Mouse (Mus musculus) lung, embryonic 15.5 days (tissue): Measurements from ENCODE around the gene Kif5c. TPM values are rescaled to one million over a fixed set of nuclear protein-coding genes. Genes with fewer than 3 reads are reported as not detected.

Experiments used
- ATAC-seq: fragments of 200-750 bp; cut with Nextera tagmentation; 2 replicates; pipeline ENCODE4 v1.8.0; 2017; ENCODE audit warnings: moderate number of reproducible peaks, borderline replicate concordance; ENCODE audit not compliant: low FRiP score, low TSS enrichment; ENCODE audit errors: extremely low read depth
- H3K27ac ChIP-seq: fragments of 300-500 bp; sonication (generic); 2 replicates; pipeline ENCODE4 v1.5.1; 2015; ENCODE audit warnings: moderate library complexity, mild to moderate bottlenecking, inconsistent platforms
- H3K27me3 ChIP-seq: fragments of 300-500 bp; sonication (generic); 2 replicates; pipeline ENCODE4 v1.6.1; 2015; ENCODE audit warnings: inconsistent platforms
- H3K36me3 ChIP-seq: fragments of 300-500 bp; sonication (generic); 2 replicates; pipeline ENCODE4 v1.6.1; 2015; ENCODE audit warnings: inconsistent platforms
- H3K4me1 ChIP-seq: fragments of 300-500 bp; sonication (generic); 2 replicates; pipeline ENCODE4 v1.6.1; 2015; ENCODE audit warnings: inconsistent platforms
- H3K4me2 ChIP-seq: fragments of 300-500 bp; sonication (generic); 2 replicates; pipeline ENCODE4 v1.6.1; 2015; ENCODE audit warnings: inconsistent platforms, mild to moderate bottlenecking, moderate library complexity
- H3K4me3 ChIP-seq: fragments of 300-500 bp; sonication (generic); 2 replicates; pipeline ENCODE4 v1.5.1; 2015; ENCODE audit warnings: mild to moderate bottlenecking, inconsistent platforms
- H3K9ac ChIP-seq: fragments of 300-500 bp; sonication (generic); 2 replicates; pipeline ENCODE4 v1.6.1; 2015; ENCODE audit warnings: inconsistent platforms
- H3K9me3 ChIP-seq: fragments of 300-500 bp; sonication (generic); 2 replicates; pipeline ENCODE4 v1.6.1; 2016; ENCODE audit warnings: inconsistent platforms
- WGBS: fragments of 180-500 bp; shearing (Covaris S2); methylation state at CpG from one replicate; pipeline ENCODE4 v1.1.7; 2015; 5-methylcytosine and 5-hydroxymethylcytosine counted together
- polyA plus RNA-seq: library from polyadenylated mRNA; unstranded; fragments of >200 nt; fragmentation: Nextera tagmentation; extraction: Ambion mirVana; gene quantifications from 2 replicates; pipeline ENCODE4 v1.2.1, GENCODE M21; 2015

The Kif5c gene
- polyA plus RNA-seq, 1 experiment from 2014 or later = 1.2 TPM

GRCm38 (mm10) chr2:49678386-49678785 lies 59.3 kb downstream of the Kif5c start:
- no peak overlapping the region for H3K27ac ChIP-seq

DNA sequence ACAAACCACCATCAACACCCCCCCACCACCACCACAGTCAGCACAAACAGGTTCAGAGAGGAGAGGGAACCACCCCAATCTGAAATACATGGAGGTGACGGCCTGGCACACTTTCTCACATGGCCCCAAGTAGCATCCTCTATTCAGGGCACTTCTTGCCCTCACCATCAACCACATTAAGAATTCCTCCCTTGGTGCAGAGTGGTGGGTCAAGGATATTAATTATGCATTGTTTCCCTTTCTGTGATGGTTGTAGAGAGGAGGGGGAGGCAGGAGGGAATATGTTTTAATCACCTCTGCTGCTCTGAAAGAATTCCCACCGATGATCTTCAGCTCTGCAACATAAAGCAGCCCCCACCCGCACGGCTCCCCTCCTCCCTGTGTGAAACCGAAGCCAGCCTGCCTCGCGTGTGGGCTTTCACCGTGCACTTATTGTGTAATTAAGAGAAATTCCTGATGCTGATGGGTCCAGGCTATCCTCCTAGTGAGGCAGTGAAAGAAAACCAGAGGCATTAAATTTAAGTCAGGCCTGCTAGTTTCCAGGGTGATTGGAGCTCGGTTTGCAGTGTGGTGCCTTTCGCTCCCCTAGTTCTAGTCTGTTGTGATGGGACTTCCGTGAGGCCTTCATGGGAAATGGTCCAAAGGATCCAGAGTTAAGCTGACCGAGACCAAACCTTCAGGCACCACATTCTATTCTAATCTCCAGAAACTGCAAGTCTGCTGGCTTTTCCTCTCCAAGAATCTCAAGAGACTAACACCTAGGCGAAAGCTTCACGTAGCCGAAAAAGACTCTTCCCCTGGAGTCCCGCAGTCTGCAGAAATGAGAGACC lies 60.3 kb downstream of the Kif5c start:
- ATAC-seq = no peak
- H3K9me3 ChIP-seq = no peaks in the 10 kb centered on the region

More at GRCm38 (mm10) chr2:49678386-49678785, 59.3 kb downstream of the Kif5c start:
- no peaks in the 10 kb centered on the region for H3K4me1 ChIP-seq
- H3K9me3 ChIP-seq = no peaks in the 10 kb centered on the region
- 67% methylated on average over 7 of the region's 7 CpGs for WGBS
- H3K27me3 ChIP-seq = no peaks in the 10 kb centered on the region
- ATAC-seq = no peak
- H3K9ac ChIP-seq = no peak overlapping the region
- no peak overlapping the region for H3K4me2 ChIP-seq
- H3K36me3 ChIP-seq = no peaks in the 10 kb centered on the region
- no peak overlapping the region for H3K4me3 ChIP-seq

GRCm38 (mm10) chr2:49682754-49683153 lies 63.7 kb downstream of the Kif5c start:
- no peaks in the 10 kb centered on the region for H3K27me3 ChIP-seq
- ATAC-seq = no peak
- no peak overlapping the region for H3K9ac ChIP-seq
- WGBS = 83% methylated on average over 6 of the region's 6 CpGs
- no peaks in the 10 kb centered on the region for H3K4me1 ChIP-seq
- no peak overlapping the region for H3K4me3 ChIP-seq
- H3K4me2 ChIP-seq = no peak overlapping the region
- no peak overlapping the region for H3K27ac ChIP-seq
- no peaks in the 10 kb centered on the region for H3K9me3 ChIP-seq
- H3K36me3 ChIP-seq = no peaks in the 10 kb centered on the region

More for the DNA sequence above, 60.3 kb downstream of the Kif5c start:
- WGBS = 80% methylated on average over 16 of the region's 16 CpGs
- Histone ChIP-seq H3K27ac (no peak overlapping the region), H3K4me3 (no peak overlapping the region), H3K4me1 (no peaks in the 10 kb centered on the region), H3K9ac (no peak overlapping the region), H3K4me2 (no peak overlapping the region), H3K36me3 (no peaks in the 10 kb centered on the region), H3K27me3 (no peaks in the 10 kb centered on the region)

- no peak for ATAC-seq
- no peaks in the 10 kb centered on the region for H3K27me3 ChIP-seq
- H3K27ac ChIP-seq = no peak overlapping the region
- H3K36me3 ChIP-seq = no peaks in the 10 kb centered on the region
- no peak overlapping the region for H3K4me3 ChIP-seq
- H3K9me3 ChIP-seq = no peaks in the 10 kb centered on the region
- H3K4me1 ChIP-seq = no peaks in the 10 kb centered on the region
- 84% methylated on average over 2 of the region's 2 CpGs for WGBS
- H3K4me2 ChIP-seq = no peak overlapping the region
- H3K9ac ChIP-seq = no peak overlapping the region
These were observed 65.7 kb downstream of the Kif5c start for GRCm38 (mm10) chr2:49684808-49685207.

DNA sequence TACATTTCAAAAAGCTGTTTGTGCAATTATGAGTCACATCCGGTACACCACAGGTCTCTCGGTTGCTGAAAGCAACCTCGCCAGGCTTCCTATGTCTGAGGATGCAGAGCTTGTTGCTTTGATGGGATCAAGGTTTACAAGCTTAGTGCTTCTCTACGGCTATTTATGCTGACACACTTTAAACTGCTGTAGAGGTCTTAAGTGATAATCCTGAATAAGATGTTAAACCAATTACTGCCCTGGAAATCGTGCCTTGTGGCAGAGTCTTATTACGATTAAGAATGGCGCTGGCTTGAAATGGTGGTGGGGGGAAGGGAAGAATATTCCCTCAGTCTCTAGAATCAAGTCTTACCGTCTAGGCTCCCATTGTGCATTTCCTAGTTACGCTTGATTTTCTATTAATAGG lies 71.3 kb downstream of the Kif5c start:
- H3K36me3 ChIP-seq = no peaks in the 10 kb centered on the region
- no peak overlapping the region for H3K4me2 ChIP-seq
- no peaks in the 10 kb centered on the region for H3K27me3 ChIP-seq
- no peak for ATAC-seq
- no peak overlapping the region for H3K27ac ChIP-seq
- H3K9me3 ChIP-seq = no peaks in the 10 kb centered on the region
- no peaks in the 10 kb centered on the region for H3K4me1 ChIP-seq
- H3K9ac ChIP-seq = no peak overlapping the region
- no peak overlapping the region for H3K4me3 ChIP-seq
- 78% methylated on average over 9 of the region's 9 CpGs for WGBS

DNA sequence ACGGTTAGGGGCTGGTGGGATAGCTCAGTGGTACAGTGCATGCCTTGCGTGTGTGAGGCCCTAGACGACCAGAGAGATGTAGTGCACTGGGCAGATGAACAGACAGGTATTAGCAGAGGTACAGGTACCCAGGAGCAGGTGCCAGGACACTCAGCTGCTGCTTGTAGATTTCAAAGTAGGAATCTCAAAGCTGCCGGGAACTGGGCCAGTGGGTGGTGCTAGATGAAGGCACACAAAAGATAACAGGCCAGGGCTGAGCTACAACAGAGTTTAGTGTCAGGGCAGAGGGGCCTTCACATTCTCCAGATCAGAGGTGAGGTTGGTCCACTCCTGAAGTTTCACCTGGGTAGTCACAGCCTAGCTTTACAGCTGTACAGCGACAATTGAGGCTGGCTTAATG lies 72.3 kb downstream of the Kif5c start:
- Histone ChIP-seq H3K4me3 (no peak overlapping the region), H3K9ac (no peak overlapping the region), H3K36me3 (no peaks in the 10 kb centered on the region), H3K9me3 (no peaks in the 10 kb centered on the region), H3K4me2 (no peak overlapping the region), H3K27ac (no peak overlapping the region), H3K4me1 (no peaks in the 10 kb centered on the region), H3K27me3 (no peaks in the 10 kb centered on the region)
- ATAC-seq = no peak
- 63% methylated on average over 5 of the region's 5 CpGs for WGBS

DNA sequence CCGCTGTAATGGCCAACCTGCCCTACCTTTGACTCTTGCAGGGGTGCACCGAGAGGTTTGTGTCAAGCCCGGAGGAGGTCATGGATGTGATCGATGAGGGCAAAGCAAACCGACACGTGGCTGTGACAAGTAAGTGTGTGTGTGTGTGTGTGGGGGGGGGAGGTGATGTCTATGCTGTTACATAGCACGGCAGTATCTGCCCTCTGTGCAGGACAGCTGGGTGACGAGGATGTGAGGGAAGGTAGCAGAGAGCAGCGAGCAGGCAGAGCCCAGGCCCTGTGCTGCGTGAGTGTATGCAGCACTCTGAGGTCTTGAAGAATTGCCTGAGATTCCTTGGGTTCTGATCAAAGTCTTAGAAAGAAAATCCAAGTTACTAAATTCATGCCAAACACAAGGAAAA lies 75.6 kb downstream of the Kif5c start:
- Histone ChIP-seq H3K4me2 (no peak overlapping the region), H3K4me1 (no peaks in the 10 kb centered on the region), H3K27me3 (no peaks in the 10 kb centered on the region), H3K4me3 (no peak overlapping the region), H3K27ac (no peak overlapping the region), H3K9me3 (no peaks in the 10 kb centered on the region), H3K36me3 (no peaks in the 10 kb centered on the region), H3K9ac (no peak overlapping the region)
- 60% methylated on average over 10 of the region's 10 CpGs for WGBS
- no peak for ATAC-seq

GRCm38 (mm10) chr2:49695461-49695860 lies 76.4 kb downstream of the Kif5c start:
- ATAC-seq = no peak
- H3K4me1 ChIP-seq = no peaks in the 10 kb centered on the region

DNA sequence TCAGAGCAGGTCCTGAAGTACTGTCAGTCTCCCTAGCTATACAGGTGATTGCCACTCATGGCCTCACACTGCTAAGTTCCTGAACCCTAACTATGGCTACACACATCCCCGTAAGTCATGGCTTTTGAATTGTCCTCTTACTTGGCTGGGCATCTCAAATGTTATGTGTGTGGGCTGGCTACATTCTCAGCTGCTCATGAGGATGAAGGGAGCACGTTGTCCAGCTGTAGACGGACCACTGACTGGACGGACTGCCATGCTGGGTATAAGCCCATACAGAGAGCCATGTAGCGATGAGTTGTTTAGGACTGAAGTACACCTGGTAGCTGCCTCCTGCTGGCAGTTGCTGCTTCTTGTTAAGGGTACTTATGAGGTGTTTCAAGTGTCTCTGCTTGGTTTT lies 79.8 kb downstream of the Kif5c start:
- no peaks in the 10 kb centered on the region for H3K9me3 ChIP-seq
- H3K9ac ChIP-seq = no peak overlapping the region
- no peaks in the 10 kb centered on the region for H3K36me3 ChIP-seq
- no peak overlapping the region for H3K27ac ChIP-seq
- H3K4me3 ChIP-seq = no peak overlapping the region
- ATAC-seq = no peak
- no peaks in the 10 kb centered on the region for H3K4me1 ChIP-seq
- H3K27me3 ChIP-seq = no peaks in the 10 kb centered on the region
- 90% methylated on average over 5 of the region's 5 CpGs for WGBS
- no peak overlapping the region for H3K4me2 ChIP-seq

More at GRCm38 (mm10) chr2:49695461-49695860, 76.4 kb downstream of the Kif5c start:
- H3K4me3 ChIP-seq = no peak overlapping the region
- H3K9me3 ChIP-seq = no peaks in the 10 kb centered on the region
- 90% methylated on average over 3 of the region's 3 CpGs for WGBS
- H3K4me2 ChIP-seq = no peak overlapping the region
- H3K27ac ChIP-seq = no peak overlapping the region
- no peaks in the 10 kb centered on the region for H3K36me3 ChIP-seq
- no peaks in the 10 kb centered on the region for H3K27me3 ChIP-seq
- H3K9ac ChIP-seq = no peak overlapping the region

DNA sequence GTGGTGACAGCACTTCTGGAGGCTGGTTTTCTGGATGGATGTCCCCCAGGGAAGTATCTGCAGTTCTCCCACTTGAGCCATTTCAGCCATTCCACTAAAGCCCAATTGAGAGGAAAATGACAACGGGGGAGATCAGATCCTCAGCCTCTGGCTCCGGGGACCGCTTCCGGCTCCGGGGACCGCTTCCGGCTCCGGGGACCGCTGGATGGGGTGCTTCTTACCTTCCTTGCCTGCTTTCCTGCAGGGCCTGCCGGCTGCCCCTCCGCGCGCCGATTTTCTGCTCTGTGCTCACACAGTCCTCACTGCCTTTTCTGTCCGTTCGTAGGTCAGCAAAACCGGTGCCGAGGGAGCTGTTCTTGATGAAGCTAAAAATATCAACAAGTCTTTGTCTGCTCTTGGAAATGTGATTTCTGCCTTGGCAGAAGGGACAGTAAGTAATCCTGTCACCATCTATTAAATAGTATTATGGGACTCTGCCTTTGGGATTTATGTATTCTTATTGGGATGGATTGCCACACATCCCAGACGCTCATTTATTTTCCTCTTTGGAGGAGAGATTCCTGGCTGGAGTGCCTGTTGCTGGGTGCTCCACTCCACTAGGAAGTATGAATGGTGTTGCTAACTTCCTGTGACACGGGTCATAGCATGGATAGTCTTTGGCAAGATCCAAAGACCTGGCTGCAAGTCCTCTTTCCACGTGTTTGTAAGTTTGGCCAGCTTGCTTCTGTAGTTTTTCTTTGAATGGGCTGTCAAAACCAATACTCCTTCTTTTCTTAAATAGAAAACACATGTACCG lies 81.3 kb downstream of the Kif5c start:
- Histone ChIP-seq H3K9ac (no peak overlapping the region), H3K4me1 (no peaks in the 10 kb centered on the region), H3K4me2 (no peak overlapping the region), H3K36me3 (no peaks in the 10 kb centered on the region), H3K27me3 (no peaks in the 10 kb centered on the region), H3K27ac (no peak overlapping the region), H3K4me3 (no peak overlapping the region), H3K9me3 (no peaks in the 10 kb centered on the region)
- 77% methylated on average over 22 of the region's 22 CpGs for WGBS
- ATAC-seq = peak; percentile 57; the same call in 1 of the 2 replicates

DNA sequence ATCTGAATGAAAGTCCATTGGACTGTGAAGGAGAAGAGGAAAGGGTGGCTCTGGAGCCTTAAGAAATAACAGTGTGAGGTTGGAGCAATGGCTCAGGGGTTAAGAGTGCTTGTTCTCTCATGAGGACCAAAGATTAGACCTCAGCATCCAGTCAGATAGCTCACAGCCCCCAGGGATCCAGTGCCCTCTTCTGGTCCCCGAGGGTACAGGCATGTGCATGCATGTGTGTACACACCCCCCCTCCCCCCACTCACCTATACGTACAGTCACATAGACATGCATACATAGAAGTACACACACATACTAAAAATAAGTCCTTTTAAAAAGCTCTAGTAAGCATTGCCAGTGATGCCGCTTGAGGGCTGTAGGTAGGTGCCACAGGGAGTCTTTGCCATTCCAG lies 91.1 kb downstream of the Kif5c start:
- no peaks in the 10 kb centered on the region for H3K4me1 ChIP-seq
- no peak overlapping the region for H3K27ac ChIP-seq
- WGBS = 69% methylated on average over 3 of the region's 3 CpGs
- H3K4me2 ChIP-seq = no peak overlapping the region
- ATAC-seq = no peak
- H3K9ac ChIP-seq = no peak overlapping the region
- H3K9me3 ChIP-seq = no peaks in the 10 kb centered on the region
- no peaks in the 10 kb centered on the region for H3K27me3 ChIP-seq
- no peaks in the 10 kb centered on the region for H3K36me3 ChIP-seq
- no peak overlapping the region for H3K4me3 ChIP-seq

DNA sequence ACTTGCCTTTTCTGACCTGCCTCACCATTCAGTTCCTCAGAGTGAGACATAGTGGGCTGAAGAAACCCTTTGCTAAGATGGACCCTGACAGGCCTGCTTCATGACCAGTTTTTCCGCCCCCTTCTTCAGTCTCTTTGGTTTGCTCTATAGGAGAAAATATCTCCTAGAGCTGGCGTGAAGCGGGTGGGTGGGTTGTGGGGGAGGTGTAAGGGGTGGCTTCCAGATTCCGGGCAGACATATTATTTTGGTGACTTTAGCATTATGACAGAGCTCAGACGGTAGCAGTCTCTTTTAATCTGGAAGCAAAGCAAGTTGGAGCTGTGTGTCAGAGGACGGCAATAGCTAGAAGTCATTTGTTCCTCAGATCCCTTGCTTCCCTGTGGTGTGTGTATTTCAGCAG lies 92.6 kb downstream of the Kif5c start:
- no peak for ATAC-seq
- no peak overlapping the region for H3K4me2 ChIP-seq

More for the DNA sequence above, 92.6 kb downstream of the Kif5c start:
- no peaks in the 10 kb centered on the region for H3K9me3 ChIP-seq
- H3K4me3 ChIP-seq = no peak overlapping the region
- no peak overlapping the region for H3K9ac ChIP-seq
- H3K27me3 ChIP-seq = no peaks in the 10 kb centered on the region
- H3K4me1 ChIP-seq = no peaks in the 10 kb centered on the region
- WGBS = 80% methylated on average over 6 of the region's 6 CpGs
- no peaks in the 10 kb centered on the region for H3K36me3 ChIP-seq
- no peak overlapping the region for H3K27ac ChIP-seq
